Mouse (Mus musculus): ENCODE data around the gene Cep164.

Cep164 gene

DNA sequence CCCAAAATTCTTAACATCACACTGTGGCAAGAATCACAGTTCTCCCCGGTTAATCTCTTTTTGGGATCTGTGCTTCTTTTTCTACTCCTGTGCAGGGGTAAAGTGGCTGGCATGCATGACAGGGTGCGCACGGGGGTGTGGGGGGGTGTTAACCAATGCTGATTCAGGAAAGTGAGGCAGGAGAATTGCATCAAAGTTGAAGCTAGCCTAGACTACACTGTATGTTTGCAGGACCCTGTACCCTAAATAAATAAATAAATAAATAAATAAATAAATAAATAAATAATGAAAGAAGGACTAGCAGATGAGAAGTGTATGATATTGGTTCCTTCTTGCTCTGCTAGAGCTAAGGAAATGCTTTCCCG is 9.6 kb upstream of the Cep164 start:
- DNase-seq = no peak

GRCm38 (mm10) chr9:45833461-45833860 is 5.0 kb upstream of the Cep164 start:
- no peak for DNase-seq

GRCm38 (mm10) chr9:45832898-45833297 is 4.4 kb upstream of the Cep164 start:
- no peak for DNase-seq

DNA sequence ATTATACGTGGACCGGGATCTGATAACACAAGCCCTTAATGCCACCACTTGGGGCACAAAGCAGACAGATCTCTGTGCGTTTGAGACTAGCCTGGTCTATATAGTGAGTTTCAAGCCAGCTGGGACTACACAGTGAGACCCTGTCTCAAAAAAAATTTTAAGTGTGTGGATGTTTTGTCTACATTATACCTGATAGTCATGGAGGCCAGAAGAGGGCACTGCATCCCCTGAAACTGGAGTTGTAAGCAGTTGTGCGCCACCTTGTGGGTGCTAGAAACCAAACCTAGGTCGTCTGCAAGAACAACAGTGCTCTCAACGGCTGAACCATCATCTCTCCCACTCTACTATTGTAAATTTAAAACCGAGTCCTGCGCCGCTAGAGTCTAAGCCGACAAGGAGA is 616 bp upstream of the Cep164 start:
- DNase-seq = peak; percentile 78

- DNase-seq = peak; percentile 58
These were observed 714 bp downstream of the Cep164 start for GRCm38 (mm10) chr9:45827663-45828290.

GRCm38 (mm10) chr9:45818406-45819011 is 10.0 kb downstream of the Cep164 start:
- peak; percentile 80 for DNase-seq

DNA sequence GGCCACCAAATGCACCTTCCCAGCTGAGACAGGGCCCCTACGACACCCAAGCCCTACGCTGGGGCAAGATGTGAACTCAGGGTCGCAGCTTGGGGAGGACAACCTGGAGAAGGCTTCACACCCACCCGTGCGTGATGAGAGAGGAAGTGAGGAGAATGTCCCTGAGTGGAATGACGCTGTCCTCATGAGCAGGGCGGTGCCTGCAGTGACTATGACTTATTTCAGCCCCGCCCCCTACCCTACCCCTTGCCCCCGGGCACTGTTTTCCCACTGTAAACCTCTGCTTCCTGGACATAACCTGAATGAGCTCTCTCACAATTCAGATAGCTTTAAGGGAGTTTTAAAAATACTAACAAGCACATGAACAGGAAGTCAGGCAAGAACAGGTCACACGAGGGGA is 13.0 kb downstream of the Cep164 start:
- no peak for DNase-seq

DNA sequence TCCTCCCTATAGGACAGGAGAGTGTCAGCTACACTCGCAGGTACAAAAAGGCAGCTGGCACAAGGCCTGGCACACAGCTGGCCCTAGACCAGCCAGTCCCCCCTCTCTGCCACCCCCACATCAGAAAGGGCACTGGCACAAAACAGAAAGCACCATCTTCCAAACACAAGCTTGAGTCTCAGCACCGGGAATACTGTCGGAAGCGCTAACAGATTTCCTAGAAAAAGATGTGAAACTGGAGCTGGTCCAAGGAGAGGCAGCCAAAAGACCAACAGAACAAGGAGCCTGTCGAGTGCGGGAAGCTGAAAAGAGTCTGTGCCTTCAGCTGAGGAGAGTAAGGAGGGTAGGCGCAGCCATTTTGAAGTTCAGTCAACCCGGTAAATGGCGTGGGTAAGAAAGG is 13.4 kb downstream of the Cep164 start:
- peak; percentile 64 for DNase-seq

DNA sequence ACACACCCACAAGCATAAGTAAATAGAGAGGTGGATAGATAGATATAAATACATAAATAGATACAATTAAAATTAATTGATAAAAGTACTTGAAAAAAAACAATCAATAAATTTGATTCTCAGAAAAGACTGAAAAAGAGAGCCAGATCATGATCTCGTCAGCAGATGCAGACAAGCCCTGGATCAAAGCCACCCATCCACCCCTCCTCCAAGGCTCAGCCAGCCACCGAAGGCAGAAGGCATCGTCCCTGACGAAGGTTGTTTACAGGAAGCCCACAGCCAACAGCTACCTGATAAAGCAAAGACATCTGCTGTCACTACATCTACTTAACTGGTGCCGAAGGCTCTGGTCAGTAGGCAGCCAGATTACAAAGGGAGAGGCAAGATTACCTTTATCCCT is 16.5 kb downstream of the Cep164 start:
- DNase-seq = no peak

- DNase-seq = no peak
These were observed 20.7 kb downstream of the Cep164 start for GRCm38 (mm10) chr9:45807761-45808160.

GRCm38 (mm10) chr9:45807337-45807736 is 21.2 kb downstream of the Cep164 start:
- DNase-seq = no peak

GRCm38 (mm10) chr9:45806847-45807246 is 21.6 kb downstream of the Cep164 start:
- DNase-seq = no peak

- DNase-seq = no peak
These were observed 25.3 kb downstream of the Cep164 start for GRCm38 (mm10) chr9:45803070-45803774.

DNA sequence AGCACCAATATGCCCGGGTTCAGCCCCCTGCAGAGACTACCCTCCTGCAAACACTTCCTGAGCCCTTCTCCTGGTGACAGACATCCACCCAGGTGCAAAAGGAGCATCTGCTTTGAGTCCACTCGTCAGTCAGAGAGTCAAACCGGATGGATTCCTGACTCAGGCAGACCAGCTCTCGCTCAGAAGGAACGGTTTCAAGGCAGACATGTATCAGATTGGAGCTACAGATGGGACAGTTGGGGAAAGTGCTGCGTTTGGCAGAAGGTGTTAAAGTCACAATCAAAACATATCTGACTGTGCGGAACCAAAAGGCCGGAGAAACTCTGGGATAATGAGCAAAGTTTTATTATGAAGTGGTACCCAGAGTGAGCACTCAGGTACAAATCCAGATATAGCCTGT is 29.1 kb downstream of the Cep164 start:
- DNase-seq = no peak

DNA sequence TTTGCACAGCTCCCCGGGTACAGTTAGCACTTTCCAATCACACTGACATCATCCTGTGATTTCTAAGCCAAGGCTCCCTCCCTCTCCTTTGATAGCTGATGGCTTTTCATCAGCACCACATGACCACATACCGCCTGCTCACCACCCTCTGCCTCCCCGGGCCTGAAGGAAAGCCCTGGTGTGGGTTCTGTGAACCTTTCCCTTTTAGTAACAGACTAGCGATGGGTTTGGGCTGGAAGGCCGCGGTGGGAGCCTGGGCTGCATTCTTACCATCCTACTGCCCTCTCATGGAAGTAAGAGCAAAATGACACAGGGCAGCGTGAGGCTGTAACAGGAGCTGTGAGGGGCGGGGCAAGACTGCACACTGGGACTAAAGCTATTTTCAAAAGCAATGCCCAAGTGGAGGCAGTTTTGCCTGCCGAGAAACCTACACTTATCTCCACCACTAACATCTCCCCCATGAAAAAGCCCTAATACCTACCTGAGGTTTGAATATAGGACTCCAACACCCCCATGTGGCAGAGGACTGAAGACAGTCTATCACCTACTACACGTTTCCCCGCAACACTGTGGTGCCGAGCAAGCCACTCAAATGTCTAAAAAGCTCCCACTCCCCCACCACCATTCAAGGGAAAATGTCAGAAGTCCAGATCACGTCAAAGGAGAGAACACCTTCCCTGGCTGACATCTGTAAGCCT is 29.9 kb downstream of the Cep164 start:
- no peak for DNase-seq

- no peak for DNase-seq
These were observed 31.2 kb downstream of the Cep164 start for GRCm38 (mm10) chr9:45797271-45797670.

GRCm38 (mm10) chr9:45795722-45796121 is 32.8 kb downstream of the Cep164 start:
- DNase-seq = no peak

DNA sequence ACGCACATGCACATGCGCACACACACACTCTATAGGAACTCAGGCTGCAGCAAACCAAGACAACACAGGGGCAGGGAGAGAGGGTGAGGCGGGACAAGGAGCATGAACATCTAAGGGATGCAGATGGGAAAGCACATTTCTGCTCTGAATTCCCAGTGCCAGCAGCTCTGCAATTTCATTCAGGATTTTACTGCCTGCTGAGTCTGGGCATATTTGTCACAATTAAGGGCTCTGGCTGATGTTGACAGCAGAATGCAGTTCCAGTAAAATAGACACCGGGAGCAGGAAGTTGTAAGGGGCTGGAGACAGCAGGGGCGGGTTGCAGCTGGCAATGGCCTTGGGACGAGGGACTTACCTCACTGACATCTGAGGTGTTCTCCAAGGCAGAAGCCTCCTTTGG is 34.8 kb downstream of the Cep164 start:
- no peak for DNase-seq

GRCm38 (mm10) chr9:45792235-45792634 is 36.3 kb downstream of the Cep164 start:
- no peak for DNase-seq

DNA sequence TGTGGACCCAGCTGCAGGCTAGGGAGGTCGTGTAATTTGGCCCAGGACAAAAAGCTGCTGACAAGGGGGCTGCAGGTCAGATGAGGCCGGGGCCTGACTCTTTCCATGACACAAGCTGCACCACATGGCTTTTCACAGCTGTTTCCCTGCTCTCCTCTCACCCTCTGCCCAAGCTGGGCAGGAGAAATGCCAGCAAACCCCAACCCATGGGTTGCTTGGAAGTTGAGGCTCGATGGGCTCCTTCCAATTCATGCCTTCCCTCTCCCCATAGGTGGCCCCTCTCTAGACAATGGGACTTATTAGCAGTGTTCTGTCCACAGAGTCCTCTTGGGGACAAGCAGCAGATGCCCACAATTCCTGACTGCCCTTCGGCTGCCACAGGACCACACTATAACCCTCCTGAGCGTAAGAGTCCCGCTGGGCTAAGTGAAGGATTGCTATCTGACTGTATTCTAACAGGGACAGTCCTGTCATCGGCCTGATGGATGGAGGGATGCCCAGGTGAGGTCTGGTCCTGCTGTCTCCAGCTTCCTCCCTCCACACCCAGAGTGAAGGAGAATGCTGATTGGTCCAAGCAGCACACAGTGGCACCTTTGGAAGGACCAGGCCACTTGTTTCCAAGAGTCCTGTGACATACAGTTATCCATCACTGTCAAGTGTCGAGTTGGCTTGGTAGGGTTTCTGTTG is 36.9 kb downstream of the Cep164 start:
- no peak for DNase-seq

DNA sequence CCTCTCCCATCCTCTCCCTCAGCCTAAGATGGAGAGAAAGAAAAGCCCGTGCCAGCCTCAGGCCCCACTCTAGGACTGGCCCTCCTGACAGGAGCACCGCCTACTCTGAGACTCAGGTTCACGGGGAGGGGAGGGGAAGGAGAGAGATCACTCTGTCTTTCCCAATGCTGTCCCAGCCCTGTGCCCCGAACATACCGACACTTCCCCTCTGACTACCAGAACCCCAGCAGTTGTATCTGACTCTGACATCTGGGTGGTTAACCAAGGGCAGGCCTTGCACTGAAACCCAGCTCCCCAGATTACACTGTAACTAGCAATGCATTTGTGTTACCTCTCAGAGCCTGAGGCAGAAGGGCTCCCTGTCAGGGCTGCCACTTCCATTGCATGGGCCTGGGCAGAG is 40.1 kb downstream of the Cep164 start:
- DNase-seq = no peak

DNA sequence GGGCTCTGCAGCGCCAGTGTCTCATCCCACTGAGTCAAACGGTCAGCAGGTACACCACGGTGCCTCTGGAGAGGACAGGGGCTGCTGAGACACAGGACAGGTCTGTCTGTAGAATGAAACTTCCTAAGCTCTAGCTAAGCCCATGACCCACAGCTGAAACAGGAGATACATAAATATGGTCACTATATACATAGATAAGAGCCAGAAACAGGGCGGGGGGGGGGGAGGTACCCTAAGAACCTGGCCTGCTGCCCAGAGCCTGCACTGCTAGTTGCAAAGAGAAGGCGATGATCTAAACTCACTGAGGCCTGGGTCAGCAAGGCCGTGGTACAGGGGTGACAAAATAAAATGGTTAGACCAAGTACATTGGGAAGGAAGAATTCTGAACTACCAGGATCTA is 40.9 kb downstream of the Cep164 start:
- no peak for DNase-seq

GRCm38 (mm10) chr9:45787071-45787470 is 41.4 kb downstream of the Cep164 start:
- peak; percentile 48 for DNase-seq
